Mouse (Mus musculus) urinary bladder, adult 18-20 months (tissue): ENCODE results near the gene Lrrc9.

Source experiments
- DNase-seq, 2 experiments: peaks; one replicate each; pipeline ENCODE4 v3.0.0; 2022; ENCODE audit warnings: low spot score in 2 of 2, mixed read lengths in 2 of 2

Gene Lrrc9

DNA sequence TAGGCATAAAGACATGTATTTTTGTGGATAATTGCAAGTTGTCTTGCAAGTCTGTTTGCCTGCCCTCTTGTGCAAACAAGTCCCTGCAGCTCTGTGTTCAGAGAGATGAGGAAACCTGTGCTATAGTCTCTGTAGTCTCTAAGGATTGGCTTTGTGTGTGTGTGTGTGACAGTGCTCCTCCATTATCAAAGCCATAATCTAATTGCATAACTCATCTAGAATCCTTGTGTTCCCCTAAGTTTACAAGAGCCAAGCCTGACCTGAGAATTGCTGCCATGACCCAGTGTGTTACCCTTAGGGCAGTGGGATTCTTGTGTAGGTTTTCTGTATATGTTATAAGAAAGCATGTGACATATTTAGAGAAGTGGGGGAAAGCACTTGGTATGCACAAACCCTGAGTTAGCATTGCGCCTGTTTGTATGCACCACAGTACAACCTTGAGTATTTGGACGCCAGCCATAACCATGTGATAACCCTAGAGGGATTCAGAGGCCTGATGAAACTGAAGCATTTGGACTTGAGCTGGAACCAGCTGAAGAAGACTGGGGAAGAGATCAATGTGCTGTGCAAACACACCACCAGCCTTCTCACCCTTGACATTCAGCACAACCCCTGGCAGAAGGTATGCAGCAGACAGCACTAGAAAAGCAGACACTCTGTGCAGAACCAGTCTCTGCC is 35.2 kb downstream of the Lrrc9 start:
- DNase-seq, result no peak

DNA sequence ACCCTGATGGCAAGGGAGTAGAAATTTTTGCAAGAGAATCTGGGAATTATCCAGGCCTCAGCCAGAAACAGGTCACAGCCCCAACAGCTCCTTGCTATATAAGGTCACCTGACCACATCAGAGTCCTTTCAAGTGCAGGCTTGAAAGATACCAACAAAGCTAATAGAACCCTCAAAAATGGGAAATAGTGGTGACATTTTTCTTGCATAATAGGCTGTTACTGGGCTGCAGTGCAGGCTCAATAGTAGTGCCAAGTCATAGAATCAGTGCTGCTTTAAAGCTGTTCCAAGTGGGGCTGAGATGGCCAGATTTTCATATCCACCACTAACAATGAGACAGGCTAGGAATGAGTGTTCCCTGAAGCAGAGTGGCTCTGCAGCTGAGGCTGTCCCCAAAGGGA is 40.6 kb downstream of the Lrrc9 start:
- DNase-seq, result no peak

DNA sequence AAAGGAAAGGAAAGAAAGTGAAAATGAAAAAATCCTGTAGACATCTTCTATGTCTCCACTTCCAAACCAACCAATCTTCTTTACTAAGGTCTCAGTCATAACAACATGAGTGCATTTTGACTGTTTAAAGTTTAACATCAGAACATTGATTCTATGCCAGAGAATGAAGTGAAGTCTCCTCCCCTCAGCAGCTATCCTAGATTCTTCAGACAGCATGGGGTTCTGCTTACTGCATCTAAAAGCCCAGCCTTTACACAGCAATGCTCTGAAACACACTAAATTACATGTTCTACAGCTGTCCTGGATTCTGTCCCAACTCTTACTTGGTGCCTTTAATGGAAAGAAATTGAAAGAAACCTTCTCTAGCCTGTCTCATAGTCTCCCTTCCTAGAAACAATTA is 43.2 kb downstream of the Lrrc9 start:
- no peak for DNase-seq

DNA sequence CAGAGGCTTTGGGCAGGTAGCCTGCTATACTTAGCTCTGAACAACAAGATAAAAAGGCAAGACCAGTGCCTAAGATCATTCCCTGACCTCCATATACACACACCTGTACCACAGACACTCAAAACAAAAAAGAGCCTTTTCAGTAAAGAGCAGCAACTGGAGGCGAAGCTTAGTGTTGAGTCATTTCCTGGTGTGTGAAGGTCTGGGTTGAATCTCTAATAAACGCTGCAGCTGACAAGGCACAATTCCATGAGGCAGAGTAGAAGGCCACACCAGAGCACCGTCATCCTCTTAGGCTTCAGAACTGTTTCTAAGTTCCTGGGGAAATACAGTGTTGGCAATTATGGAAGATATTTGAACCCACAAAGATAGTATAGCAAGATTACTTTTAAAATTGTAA is 45.8 kb downstream of the Lrrc9 start:
- DNase-seq, result no peak

DNA sequence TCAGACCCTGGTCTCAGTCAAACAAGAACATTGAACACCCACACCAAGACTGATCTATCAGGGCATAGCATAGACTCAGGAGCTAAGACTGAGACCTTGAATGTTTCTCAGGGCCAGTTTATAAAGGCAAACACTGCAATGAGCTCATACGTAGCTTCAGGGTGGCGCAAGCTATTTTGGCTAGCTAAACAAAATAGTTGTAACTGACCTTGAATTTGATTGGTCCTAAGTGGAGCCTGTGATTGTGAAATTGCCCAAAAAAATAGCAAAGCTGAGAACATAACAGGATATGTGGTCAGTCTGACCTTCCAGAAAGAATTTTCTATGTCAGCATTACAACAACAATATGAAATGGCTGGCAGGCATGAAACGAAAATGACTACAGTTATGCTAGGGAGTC is 48.3 kb downstream of the Lrrc9 start:
- no peak for DNase-seq

DNA sequence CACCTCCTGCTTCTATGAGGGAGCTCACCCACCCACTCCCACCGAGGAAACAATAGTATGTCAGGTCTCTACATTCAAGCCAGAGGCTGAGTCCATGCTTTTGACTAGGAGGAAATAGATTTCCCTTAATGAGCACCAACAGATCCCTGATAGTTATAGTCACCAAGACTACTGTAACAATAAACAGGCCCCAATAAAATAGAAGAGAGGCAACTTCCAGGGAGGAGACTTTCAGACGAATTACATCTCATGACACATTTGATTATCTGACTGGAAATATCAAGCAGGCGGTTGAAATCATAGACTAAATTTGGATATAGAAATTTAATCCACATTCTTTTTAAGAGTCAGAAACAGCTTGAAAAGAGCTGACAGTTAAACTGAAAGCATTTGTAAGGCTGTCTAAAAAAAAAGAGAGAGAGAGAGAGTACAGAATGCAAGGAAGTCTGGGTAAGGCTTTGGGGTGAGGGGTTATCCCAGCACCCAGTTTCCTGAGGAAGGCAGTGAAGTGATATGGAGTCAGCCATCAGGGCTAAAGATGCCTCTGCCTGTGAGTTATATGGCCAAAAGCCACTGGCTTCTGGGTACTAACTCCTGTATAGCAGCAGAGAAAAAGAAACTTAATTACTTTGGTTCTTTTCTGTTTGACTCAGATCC is 49.5 kb downstream of the Lrrc9 start:
- DNase-seq, result no peak

DNA sequence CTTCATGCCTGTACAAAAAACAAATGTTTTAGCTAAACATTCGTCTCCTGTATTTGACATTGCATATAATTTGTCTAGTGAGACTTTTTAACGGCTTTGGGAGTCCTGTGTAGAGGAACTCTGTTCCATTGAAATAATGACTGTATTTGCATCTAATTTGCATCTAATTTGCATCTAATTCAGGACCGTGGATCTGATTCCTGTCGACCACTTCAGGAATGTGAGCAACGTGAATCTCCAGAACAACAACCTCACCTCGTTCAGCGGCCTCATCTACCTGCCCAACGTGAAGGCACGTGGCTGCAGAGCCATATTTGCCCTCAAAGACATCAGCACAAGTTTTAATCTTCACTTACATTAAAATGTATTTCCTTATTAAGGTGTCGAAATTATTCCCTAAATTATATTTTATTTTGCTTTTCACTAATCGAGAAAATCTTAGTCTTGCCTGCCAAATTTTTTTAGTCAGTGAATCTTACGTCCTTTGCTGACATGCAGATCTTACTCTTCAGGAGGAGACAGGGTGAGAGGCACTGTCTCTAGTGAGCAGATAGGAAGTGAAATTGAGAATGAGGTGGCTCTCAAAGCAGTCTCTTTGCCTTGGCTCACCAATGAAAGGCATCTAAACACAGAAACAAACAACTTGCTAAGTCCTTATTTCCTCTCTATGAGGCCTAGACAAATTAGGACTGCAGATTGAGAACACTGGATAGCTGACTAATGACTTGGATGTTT is 55.4 kb downstream of the Lrrc9 start:
- no peak for DNase-seq

DNA sequence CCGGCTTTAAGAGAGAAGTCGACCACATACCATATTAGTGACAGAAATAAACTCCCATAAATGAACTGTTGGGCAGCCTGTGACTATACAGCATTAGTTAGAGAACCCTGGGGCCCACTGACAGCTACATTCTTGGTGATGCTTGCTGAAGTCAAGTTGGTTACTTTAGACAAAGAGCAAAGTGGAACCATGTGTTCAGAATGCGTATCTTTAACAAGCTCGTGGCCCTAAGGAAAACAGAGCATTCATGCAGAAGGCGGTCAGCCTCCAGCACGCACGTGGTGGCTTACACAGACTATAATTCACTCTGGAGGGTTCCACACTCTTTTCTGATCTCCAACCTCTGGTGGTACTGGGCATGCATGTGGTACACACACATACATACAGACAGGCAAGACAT is 67.9 kb downstream of the Lrrc9 start:
- DNase-seq, result no peak

DNA sequence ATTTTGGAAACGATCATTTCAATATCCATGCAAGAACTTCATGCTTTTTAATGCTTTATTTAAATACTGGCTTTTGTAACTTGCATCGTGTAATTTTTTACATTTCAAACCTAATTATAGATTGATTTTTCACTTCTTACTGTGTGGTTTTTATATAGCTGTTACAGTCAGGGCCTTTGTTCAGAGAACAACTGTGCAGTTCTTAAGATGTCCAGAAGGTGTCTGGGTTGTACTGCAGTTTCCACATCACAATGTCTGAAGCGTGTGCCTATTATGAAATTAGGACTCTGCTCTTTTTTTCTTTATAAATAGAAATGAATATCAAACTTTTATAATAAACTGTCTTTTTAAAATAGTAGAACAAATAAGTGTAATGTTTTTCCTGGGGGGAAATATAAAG is 73.8 kb downstream of the Lrrc9 start:
- no peak for DNase-seq

DNA sequence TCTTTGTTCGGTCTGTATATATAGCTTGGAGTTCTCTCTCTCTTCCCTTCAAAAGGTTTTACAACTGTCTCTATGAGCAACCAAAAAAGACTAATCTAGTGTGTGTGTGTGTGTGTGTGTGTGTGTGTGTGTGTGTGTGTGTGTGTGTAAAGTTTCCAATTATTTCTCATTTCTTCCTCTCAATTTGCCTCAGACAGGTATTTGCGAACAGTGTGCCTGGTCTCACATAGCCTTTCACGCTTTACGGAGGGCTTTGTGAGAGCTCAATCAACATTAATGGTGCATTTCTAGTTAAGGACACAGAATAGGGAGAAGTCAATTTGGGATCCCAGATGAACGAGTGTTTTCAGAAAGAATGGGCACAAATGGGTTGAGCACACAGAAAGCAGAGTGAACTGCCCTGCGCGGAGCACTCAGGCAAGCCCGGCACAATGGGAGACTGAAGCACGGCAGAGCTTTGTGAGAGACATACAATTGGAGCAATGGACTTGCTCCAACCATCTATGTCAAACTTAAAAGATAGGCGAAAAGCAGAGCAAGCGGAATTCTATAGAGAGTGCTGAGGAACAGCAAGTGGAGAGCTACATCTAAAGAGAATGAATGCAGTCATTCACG is 76.6 kb downstream of the Lrrc9 start:
- DNase-seq, result no peak

DNA sequence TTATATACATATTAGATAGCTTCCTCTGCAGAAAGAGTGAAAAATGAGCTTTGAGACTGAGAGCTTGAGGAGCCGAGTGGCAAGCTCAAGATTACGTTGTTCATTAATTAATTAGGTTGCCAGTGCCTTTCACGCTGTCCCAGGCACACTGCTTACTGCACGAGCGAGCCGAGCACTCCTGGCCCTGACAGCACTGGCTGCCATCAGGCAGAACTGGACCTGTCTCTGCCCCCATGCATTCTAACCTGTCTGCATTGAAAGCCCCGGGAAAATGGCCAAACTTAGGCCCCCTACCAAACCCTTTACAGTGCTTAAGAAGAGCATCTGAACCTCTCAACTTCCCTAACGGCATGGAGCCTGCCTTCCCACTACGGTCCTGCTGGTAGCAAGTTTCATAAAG is 77.7 kb downstream of the Lrrc9 start:
- DNase-seq, result peak in 1 of 2 experiments; percentile 5

DNA sequence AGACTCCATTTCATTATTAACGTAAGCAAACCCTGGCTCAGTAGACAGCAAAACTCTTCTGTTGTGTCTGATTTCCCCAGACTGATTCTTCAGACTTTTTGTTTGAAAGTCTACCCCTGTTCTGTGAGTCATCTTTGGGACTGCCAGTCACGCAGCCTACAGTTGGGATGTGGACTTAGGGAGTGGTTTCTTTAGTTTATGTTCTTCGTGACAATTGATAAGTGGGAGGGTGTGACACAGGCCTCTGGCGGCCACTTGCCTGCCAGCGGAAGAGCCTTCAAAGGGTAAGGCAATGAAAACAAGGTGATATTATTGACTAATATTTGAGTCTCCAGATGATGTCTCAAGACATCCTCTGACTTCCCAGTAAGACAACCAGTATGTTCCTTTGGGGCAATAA is 78.2 kb downstream of the Lrrc9 start:
- DNase-seq, result no peak

DNA sequence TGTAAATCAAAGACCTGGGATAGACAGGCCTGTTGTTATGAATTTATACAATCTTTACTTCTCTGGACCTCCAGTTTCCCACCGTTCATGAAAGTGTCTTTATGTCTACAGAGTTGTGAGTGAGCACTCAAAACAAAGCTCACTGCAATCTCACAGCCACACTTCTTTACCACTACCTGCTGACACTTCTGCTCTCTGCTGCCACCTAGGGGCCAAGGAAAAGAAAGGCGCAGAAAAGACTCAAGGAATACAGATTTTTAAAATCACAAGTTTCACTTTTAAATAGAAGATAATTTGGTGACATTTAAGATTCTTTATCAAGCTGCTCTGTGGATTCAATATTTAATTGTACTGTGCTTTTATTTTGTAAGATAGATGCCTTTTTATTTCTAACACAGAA is 79.0 kb downstream of the Lrrc9 start:
- DNase-seq, result peak; percentile 10 to 44

DNA sequence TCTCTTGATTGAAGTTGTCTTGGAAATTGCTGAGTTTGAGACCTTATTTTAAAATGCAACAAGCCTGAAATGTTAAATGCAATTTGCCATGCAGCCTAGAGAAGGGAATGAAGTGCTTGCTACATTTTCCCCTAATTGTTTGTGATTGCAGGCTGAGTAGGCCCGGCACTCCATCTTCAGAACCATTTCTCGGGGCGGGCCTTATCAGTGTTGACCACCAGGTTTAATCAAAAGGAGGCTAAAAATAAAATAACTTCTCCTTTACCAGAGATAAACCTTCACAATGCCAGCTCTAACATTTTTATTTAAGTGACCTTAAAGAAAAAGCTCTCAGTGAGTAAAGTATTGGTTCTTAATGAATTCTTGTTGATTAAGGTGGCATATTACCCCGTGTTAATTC is 83.9 kb downstream of the Lrrc9 start:
- no peak for DNase-seq

DNA sequence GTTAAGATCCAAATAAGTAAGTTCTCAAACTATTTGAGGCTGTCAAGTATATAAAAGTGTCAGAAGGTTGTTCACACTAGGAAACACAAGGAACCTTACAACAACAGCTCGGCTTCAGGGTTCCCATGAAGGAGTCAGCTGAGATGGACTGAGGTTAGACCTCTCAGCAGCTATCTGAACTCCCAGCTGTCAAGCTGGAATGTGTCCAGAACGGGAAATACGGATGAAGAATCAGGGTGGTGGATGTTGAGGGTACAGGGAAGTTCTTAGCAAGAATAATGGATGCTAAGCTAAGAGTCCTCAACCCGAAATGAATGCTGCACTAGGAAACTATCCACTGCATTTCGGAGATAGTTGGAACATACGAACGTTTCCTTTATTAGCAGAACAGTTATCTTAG is 90.6 kb downstream of the Lrrc9 start:
- no peak for DNase-seq

DNA sequence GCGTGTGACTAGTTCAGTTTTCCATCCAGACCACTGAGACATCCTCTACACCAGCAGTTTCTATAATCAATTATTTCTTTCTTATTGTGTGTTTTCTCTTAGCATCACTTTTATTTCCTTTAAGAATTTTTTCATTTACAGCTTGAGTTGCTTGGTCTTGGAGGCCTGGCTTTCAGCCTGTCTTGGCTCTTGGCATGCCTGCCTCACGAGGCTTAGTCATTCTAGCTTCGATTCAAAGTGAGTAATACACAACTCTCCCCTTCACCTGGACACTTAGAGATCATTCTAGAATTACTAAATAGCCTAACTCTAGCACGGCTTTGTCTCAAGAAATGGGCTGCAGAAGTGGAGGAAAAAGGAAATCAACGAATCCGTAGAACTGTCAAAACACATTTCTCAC is 92.3 kb downstream of the Lrrc9 start:
- DNase-seq, result no peak

DNA sequence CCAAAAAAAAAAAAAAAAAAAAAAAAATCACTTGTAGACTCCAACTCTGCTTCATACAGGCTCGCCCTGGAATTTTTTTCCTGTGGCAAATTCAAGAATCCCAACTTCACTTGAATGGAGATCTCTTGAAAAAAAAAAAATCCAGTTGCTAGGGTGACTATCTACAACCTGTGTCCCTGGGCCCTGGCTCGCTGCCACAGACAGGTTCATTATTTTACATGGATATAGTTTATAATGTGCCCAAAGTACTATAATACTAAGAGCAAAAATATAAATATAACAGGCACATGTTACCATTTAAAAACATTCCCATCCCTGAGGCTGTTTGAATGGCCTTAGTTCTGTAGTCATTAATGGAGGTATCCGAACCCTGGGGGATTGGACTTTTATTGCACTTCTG is 93.9 kb downstream of the Lrrc9 start:
- no peak for DNase-seq

DNA sequence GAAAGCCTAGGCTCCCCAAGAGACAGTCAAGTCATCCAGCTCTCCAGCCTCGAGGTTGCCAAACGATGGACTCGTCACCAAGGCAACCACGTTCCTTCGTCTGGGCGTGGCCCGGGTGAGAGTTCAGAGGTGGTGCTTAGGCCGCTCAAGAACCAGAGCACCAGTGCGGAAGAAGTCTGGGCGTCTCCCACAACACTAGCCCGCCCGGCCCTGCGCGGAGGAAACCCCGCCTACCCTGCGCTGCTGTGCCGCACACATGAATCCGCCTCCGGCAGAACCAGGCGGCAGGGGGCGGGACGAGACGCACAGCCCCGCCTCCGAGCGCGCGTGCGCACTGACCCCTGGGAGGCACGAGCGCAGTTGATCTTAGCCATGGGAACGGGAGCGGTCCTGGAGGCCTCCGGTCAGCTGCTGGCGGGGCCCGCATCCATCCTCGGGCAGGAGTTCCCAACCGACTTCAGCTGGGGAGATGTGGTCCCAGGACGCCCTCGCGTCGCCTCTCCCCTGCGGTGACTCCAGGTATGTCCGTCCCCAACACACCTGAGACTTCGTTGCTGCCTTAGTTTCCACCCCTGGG is 94.4 kb downstream of the Lrrc9 start, which contains the start of gene Pcnx4:
Gene Pcnx4, plus strand, starts transcription at position 363 of the 577 bp plus-strand sequence.
- DNase-seq, result peak; percentile 95 to 97

DNA sequence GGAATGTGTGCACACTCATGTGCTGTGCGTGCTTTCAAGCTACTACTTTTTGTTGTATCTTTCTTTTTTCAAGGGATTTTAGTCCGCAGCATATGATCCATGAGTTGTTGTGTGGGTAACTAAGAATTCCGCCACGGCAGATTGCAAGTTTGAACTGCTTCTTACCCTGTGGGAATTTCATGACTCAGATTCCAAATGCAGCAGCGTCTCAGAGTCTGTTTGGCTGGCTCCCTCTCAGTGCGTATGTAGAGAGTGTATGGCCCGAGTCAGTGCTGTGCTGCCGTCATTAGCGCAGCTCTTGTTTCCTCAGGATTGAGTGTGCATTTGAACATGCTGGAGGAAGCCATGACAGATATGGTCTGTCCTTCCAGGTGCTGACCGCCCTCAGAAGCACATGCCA is 96.9 kb downstream of the Lrrc9 start:
- no peak for DNase-seq

DNA sequence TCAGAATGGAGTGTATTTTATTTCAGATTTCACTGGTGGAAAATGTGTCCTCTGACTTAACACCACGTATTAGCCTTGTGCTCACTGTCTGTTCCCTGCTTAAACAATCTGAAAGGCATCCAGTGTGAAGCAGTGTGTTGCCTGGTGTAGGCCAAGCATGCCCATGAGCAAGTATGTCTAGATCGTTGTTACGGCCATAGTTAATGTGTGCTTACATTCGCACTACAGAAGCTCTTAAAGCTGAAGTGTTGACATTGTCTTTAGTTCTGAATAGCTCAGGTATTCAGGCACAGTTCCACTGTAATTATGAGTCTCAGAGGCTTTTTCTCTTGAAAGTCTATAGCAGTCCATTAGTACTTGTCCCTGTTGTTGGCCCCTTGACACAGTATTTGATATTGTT is 112.7 kb downstream of the Lrrc9 start:
- DNase-seq, result no peak

DNA sequence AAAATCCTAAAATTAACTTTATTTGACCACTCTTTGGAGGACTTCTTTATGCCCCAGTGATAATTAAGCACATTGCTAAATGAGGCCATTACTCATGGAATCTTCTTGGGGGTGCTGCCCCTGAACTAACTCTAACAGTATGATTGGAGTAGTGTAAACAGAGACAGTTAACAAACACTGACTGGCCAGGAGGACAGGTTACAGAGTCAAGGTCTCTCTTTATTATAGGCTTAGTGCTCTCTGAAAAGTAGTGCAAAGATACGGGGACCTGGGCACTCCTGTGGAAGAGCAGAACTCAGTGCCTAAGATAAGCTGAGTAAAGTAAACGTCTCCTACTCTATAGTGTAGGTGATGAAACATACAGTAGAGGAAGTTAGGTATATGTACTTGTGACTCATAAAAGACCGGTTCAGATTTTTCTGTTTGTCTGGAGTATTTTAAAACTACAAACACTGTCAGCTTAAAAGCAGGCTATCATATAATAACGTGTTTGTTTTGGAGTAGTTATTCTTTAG is 122.7 kb downstream of the Lrrc9 start:
- DNase-seq, result no peak
